Mouse (Mus musculus) hindbrain, embryonic 15.5 days (tissue): ENCODE measurements around the gene Fam171a2. TPM values are rescaled to one million over a fixed set of nuclear protein-coding genes. Genes with fewer than 3 reads are reported as not detected.
"Not testable (repeated sequence)": the region's sequence is repeated elsewhere in the genome, so short reads cannot be mapped to it uniquely, and the experiment has no call there.

ENCODE experiments used
- ATAC-seq: fragments of 200-750 bp; cut with Nextera tagmentation; 2 replicates; pipeline ENCODE4 v1.8.0; 2017; ENCODE audit warnings: low read depth, moderate number of reproducible peaks, moderate TSS enrichment; ENCODE audit not compliant: low FRiP score
- H3K27ac ChIP-seq: fragments of 300-500 bp; sonication (generic); replicated peaks from 2 replicates; pipeline ENCODE4 v1.5.1; 2015; ENCODE audit warnings: mild to moderate bottlenecking, inconsistent platforms
- H3K27me3 ChIP-seq: fragments of 300-500 bp; sonication (generic); 2 replicates; pipeline ENCODE4 v1.6.1; 2015; ENCODE audit warnings: control low read depth, inconsistent platforms
- H3K36me3 ChIP-seq: fragments of 300-500 bp; sonication (generic); 2 replicates; pipeline ENCODE4 v1.6.1; 2015; ENCODE audit warnings: control low read depth, inconsistent platforms
- H3K4me1 ChIP-seq: fragments of 300-500 bp; sonication (generic); replicated peaks from 2 replicates; pipeline ENCODE4 v1.6.1; 2015; ENCODE audit warnings: control low read depth, inconsistent platforms
- H3K4me2 ChIP-seq: fragments of 300-500 bp; sonication (generic); 2 replicates; pipeline ENCODE4 v1.6.1; 2015; ENCODE audit warnings: moderate library complexity, mild to moderate bottlenecking, inconsistent platforms
- H3K4me3 ChIP-seq: fragments of 300-500 bp; sonication (generic); 2 replicates; pipeline ENCODE4 v1.5.1; 2015; ENCODE audit warnings: mild to moderate bottlenecking, inconsistent platforms
- H3K9ac ChIP-seq: fragments of 300-500 bp; sonication (generic); 2 replicates; pipeline ENCODE4 v1.6.1; 2015; ENCODE audit warnings: inconsistent platforms
- H3K9me3 ChIP-seq: fragments of 300-500 bp; sonication (generic); 2 replicates; pipeline ENCODE4 v1.6.1; 2016; ENCODE audit warnings: control low read depth, inconsistent platforms
- WGBS: fragments of 180-500 bp; shearing (Covaris S2); methylation state at CpG from one replicate; pipeline ENCODE4 v1.1.7; 2015; 5-methylcytosine and 5-hydroxymethylcytosine counted together
- polyA plus RNA-seq: library from polyadenylated mRNA; unstranded; fragments of >200 nt; fragmentation: Nextera tagmentation; extraction: Ambion mirVana; gene quantifications from 2 replicates; pipeline ENCODE4 v1.2.1, GENCODE M21; 2015

Gene Fam171a2
- polyA plus RNA-seq, 1 experiment from 2014 or later: 30.7 TPM

GRCm38 (mm10) chr11:102415034-102415802 lies 32.3 kb downstream of the Fam171a2 start:
- Histone ChIP-seq H3K4me2 (no peak overlapping the region), H3K9me3 (no peaks in the 10 kb centered on the region), H3K27ac (no peak overlapping the region), H3K9ac (no peak overlapping the region), H3K4me3 (no peak overlapping the region), H3K36me3 (no peaks in the 10 kb centered on the region), H3K27me3 (no peaks in the 10 kb centered on the region), H3K4me1 (no peaks in the 10 kb centered on the region)
- 72% methylated on average over 10 of the region's 10 CpGs for WGBS
- no peak for ATAC-seq

- ATAC-seq: no peak
- Histone ChIP-seq H3K4me1 (peaks cover 7% of the 10 kb centered on the region), H3K9ac (no peak overlapping the region), H3K4me2 (no peak overlapping the region), H3K4me3 (no peak overlapping the region), H3K36me3 (no peaks in the 10 kb centered on the region), H3K9me3 (no peaks in the 10 kb centered on the region), H3K27ac (no peak overlapping the region), H3K27me3 (no peaks in the 10 kb centered on the region)
- 79% methylated on average over 8 of the region's 8 CpGs for WGBS
Observed at GRCm38 (mm10) chr11:102413059-102413458, 34.4 kb downstream of the Fam171a2 start.

- Histone ChIP-seq H3K4me1 (peaks cover 13% of the 10 kb centered on the region), H3K9ac (no peak overlapping the region), H3K4me3 (no peak overlapping the region), H3K36me3 (no peaks in the 10 kb centered on the region), H3K9me3 (no peaks in the 10 kb centered on the region), H3K27ac (no peak overlapping the region), H3K27me3 (no peaks in the 10 kb centered on the region), H3K4me2 (no peak overlapping the region)
- WGBS: 6% methylated on average over 11 of the region's 11 CpGs
- no peak for ATAC-seq
Observed at GRCm38 (mm10) chr11:102411704-102412103, 35.8 kb downstream of the Fam171a2 start.

GRCm38 (mm10) chr11:102411061-102411460 lies 36.4 kb downstream of the Fam171a2 start:
- no peaks in the 10 kb centered on the region for H3K27me3 ChIP-seq
- H3K4me1 ChIP-seq: peaks cover 20% of the 10 kb centered on the region
- no peak overlapping the region for H3K9ac ChIP-seq
- H3K36me3 ChIP-seq: no peaks in the 10 kb centered on the region
- no peak overlapping the region for H3K4me2 ChIP-seq
- ATAC-seq: no peak
- H3K9me3 ChIP-seq: no peaks in the 10 kb centered on the region
- no peak overlapping the region for H3K4me3 ChIP-seq
- WGBS: 71% methylated on average over 3 of the region's 3 CpGs
- no peak overlapping the region for H3K27ac ChIP-seq

DNA sequence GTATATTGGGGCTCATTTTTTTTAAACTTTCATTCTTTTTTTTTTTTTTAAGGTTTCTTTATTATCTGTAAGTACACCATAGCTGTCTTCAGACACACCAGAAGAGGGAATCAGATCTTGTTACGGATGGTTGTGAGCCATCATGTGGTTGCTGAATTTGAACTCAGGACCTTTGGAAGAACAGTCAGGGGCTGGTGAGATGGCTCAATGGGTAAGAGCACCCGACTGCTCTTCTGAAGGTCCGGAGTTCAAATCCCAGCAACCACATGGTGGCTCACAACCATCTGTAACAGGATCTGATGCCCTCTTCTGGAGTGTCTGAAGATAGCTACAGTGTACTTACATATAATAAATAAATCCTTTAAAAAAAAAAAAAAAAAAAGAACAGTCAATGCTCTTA lies 37.1 kb downstream of the Fam171a2 start:
- not testable (repeated sequence) for H3K9me3 ChIP-seq, H3K27ac ChIP-seq, H3K4me2 ChIP-seq, H3K36me3 ChIP-seq, H3K4me3 ChIP-seq, ATAC-seq, H3K9ac ChIP-seq, H3K27me3 ChIP-seq
- peaks cover 27% of the 10 kb centered on the region for H3K4me1 ChIP-seq
- 93% methylated on average over 3 of the region's 3 CpGs for WGBS

DNA sequence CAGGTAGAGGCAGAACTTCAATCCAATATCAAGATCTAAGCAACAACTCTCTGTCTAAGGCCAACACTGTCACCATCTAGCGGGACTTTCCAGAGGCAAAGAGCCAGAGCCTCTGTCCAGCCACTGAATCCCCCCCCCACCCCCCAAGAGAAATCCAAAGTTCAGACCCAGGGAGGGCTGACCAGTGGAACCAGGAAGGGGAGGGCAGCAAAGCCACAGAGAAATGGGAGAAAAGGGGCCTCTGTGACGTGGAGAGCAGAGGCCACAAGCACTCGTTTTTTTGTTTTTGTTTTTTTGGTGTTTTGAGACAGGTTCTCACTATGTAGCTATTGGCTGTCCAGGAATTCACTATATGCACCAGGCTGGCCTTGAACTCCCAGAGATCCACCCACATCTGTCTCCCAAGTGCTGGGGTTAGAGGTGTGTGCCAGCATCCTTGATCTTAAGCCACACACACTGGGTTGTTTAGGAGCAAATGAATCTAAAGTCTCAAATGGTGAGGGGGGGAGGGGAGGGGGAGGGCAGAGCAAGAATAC lies 37.6 kb downstream of the Fam171a2 start:
- no peaks in the 10 kb centered on the region for H3K27me3 ChIP-seq
- H3K9me3 ChIP-seq: no peaks in the 10 kb centered on the region
- no peak overlapping the region for H3K4me3 ChIP-seq
- no peaks in the 10 kb centered on the region for H3K36me3 ChIP-seq
- no peak overlapping the region for H3K27ac ChIP-seq
- no peak overlapping the region for H3K4me2 ChIP-seq
- 78% methylated on average over 3 of the region's 3 CpGs for WGBS
- no peak for ATAC-seq
- H3K4me1 ChIP-seq: peaks cover 31% of the 10 kb centered on the region
- no peak overlapping the region for H3K9ac ChIP-seq

GRCm38 (mm10) chr11:102408888-102409794 lies 38.3 kb downstream of the Fam171a2 start:
- ATAC-seq: no peak
- H3K9me3 ChIP-seq: no peaks in the 10 kb centered on the region
- H3K4me1 ChIP-seq: peaks cover 38% of the 10 kb centered on the region
- no peak overlapping the region for H3K9ac ChIP-seq
- H3K27ac ChIP-seq: peak overlapping the region; percentile 85
- H3K27me3 ChIP-seq: no peaks in the 10 kb centered on the region
- H3K4me3 ChIP-seq: peak overlapping the region; percentile 66
- H3K4me2 ChIP-seq: peak overlapping the region; percentile 82
- WGBS: 46% methylated on average over 15 of the region's 15 CpGs
- peaks cover 2% of the 10 kb centered on the region; the same call in 1 of the 2 replicates for H3K36me3 ChIP-seq

GRCm38 (mm10) chr11:102408344-102408876 lies 39.1 kb downstream of the Fam171a2 start:
- peak; percentile 94 for ATAC-seq
- Histone ChIP-seq H3K36me3 (peaks cover 7% of the 10 kb centered on the region), H3K4me3 (peak overlapping the region; percentile 66), H3K27ac (peak overlapping the region; percentile 85), H3K4me2 (peak overlapping the region; percentile 82), H3K27me3 (no peaks in the 10 kb centered on the region), H3K9ac (no peak overlapping the region), H3K4me1 (peaks cover 38% of the 10 kb centered on the region), H3K9me3 (no peaks in the 10 kb centered on the region)
- WGBS: under 1% methylated on average over 32 of the region's 32 CpGs

DNA sequence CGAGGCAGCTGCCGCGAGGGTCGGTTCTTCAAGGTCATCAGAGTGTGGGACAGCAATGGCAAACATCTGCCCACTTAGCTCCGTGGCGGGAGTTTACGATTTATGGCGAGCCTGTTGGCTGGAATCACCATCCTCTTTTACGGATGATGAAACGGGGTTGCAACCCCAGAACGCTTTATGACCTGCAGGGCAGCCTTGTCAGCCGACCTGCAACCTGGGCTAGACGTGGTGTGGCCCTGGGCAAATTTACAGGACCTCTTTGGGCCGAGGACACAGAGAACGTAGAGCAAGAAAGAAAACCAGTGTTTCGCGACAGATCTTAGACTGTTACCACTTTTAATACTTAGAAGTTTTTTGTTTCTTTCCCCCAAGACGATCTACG lies 39.7 kb downstream of the Fam171a2 start, which contains the start of gene Slc25a39:
Gene Slc25a39 (minus strand): TSS at position 113 of the 382 bp plus-strand sequence.
- Histone ChIP-seq H3K4me3 (peak within 1 kb of the TSS; percentile 66), H3K27ac (peak within 1 kb of the TSS; percentile 85), H3K27me3 (no peaks in the 10 kb centered on the region), H3K9ac (peak within 1 kb of the TSS; percentile 72), H3K9me3 (no peaks in the 10 kb centered on the region), H3K4me1 (peaks cover 38% of the 10 kb centered on the region), H3K4me2 (peak within 1 kb of the TSS; percentile 82), H3K36me3 (peaks cover 13% of the 10 kb centered on the region)
- under 1% methylated on average over 19 of the region's 19 CpGs for WGBS
- no peak for ATAC-seq

DNA sequence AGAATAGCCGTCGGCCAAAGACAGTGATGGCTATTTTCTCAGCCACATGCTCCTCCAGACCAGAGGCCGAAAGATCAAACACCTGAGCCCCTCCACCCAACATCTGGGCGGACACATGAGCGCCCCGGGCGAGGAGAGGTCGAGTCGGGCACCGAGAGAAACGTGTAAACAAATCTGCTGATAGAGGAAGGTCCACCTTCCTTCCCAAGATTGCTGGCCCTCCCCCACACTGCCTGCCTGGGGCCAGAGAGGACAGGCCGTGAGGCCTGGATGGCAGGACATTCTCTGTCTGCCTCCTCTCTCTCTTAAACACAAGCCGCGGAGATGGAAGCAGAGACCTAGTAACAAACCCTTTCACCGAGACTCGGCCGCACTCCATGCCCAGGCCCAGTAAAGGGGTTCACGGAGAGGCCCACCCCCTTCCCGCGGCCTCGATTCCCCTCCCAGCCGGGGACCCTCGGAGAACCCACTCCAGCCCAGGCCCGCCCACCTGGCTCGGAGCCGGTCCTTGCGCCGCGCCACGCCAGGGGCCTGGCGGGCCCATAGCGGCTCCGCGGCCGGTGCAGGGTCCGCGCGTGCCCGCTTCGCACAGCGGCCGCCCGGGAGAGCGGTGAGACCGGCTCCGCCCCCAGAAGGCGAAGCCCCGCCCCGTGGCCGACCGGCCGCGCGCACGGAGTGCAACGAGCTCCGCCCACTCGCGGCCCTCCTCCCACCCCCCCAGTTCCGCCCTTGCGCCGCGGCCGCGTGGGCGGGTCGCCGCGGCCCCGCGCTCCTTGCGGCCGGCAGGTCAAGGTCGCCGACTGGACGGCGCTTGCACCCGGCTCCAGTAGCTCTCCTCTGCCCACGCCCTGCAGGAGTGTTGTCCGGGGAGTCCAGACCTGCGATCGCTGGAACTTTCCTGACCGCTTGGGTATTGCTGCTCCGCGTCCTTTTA lies 40.3 kb downstream of the Fam171a2 start:
- Histone ChIP-seq H3K4me2 (peak overlapping the region; percentile 82), H3K9ac (peak overlapping the region; percentile 72), H3K27ac (peak overlapping the region; percentile 85), H3K4me1 (peaks cover 38% of the 10 kb centered on the region), H3K9me3 (no peaks in the 10 kb centered on the region), H3K36me3 (peaks cover 19% of the 10 kb centered on the region), H3K27me3 (no peaks in the 10 kb centered on the region), H3K4me3 (peak overlapping the region; percentile 66)
- ATAC-seq: peak; percentile 76
- under 1% methylated on average over 82 of the region's 85 CpGs for WGBS

DNA sequence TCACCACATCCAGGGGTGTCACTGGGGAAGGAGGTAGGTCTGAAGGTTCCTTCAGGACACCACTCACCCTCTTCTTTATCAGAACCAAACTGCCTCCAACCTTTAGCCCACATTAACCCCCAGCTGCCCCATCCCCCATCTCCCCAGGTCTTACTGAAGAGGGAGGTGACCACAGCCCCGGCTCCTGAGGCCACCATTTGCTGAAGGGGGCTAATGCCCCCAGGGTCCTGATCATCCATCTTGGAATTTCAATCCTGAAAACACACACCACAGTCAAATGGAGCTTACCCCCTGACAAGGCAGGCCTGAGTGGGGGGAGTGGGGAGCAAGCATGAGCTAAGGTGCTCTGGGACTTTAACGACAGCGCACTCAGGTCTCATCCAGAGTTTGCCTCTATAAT lies 41.1 kb downstream of the Fam171a2 start:
- WGBS: 13% methylated on average over 3 of the region's 3 CpGs
- peaks cover 38% of the 10 kb centered on the region for H3K4me1 ChIP-seq
- ATAC-seq: no peak

More for the DNA sequence above, 41.1 kb downstream of the Fam171a2 start:
- no peaks in the 10 kb centered on the region for H3K9me3 ChIP-seq
- peak overlapping the region; percentile 82 for H3K4me2 ChIP-seq
- peak overlapping the region; percentile 85 for H3K27ac ChIP-seq
- H3K36me3 ChIP-seq: peaks cover 20% of the 10 kb centered on the region
- peak overlapping the region; percentile 66 for H3K4me3 ChIP-seq
- no peaks in the 10 kb centered on the region for H3K27me3 ChIP-seq
- peak overlapping the region; percentile 72 for H3K9ac ChIP-seq
